Mouse (Mus musculus) common myeloid progenitor, adult 5-6 weeks (primary cell): ENCODE data around the gene Lhfpl4. TPM values are rescaled to one million over a fixed set of nuclear protein-coding genes. Genes with fewer than 3 reads are reported as not detected.
A peak's percentile ranks its signal among the peaks of the same experiment; 100 is the strongest.

Source experiments
- ATAC-seq: replicated peaks from 2 replicates; pipeline ENCODE4 v1.8.0; 2016; ENCODE audit warnings: low read depth, mild to moderate bottlenecking, moderate TSS enrichment, inconsistent platforms; ENCODE audit not compliant: poor library complexity, severe bottlenecking
- total RNA-seq: library from RNA; stranded (forward); fragments of 200-1000, 187-1606 nt; gene quantifications from 2 replicates; pipeline ENCODE4 v1.2.3, GENCODE M21; 2017

Gene Lhfpl4
- not detected in 2 replicates for total RNA-seq

DNA sequence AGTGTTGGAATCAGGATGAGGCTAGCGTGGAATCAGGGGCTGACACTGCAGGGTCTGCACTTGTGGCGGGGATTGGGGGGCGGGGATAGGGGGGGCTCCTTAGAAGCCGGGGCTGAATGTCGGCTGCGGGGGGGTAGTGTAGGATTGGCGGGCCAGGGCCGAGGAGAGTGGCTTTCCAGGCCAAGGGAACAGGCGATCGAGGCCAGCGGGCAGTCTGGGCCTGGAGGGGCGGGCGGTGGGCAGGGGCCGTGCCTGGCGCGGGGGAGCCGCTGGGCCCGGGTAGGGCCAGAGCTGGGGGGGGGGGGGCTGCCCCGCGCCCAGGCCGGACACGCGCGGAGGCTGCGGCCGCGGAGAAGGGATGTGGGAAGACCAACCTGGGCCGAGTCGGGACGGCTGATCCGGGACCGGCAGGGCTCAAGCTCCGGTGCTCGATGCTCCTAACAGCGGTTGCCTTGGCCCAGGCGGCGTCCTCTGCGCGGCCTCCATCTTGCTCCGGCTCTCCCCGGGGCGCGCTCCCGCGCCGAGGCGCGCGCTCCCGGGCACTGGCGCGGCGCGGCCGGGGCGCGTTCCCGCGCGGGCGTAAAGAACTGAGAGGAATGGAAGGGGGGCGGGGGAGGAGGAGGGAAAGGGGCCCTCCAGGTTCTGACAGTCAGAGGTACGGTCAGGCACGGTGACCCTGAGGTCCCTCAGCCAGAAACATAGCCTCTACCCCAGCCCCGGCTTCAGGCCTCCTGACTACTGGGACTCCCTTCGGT, at the start of gene Lhfpl4:
Gene Lhfpl4, minus strand, starts transcription at position 544 of the 755 bp plus-strand sequence.
- no peak for ATAC-seq

DNA sequence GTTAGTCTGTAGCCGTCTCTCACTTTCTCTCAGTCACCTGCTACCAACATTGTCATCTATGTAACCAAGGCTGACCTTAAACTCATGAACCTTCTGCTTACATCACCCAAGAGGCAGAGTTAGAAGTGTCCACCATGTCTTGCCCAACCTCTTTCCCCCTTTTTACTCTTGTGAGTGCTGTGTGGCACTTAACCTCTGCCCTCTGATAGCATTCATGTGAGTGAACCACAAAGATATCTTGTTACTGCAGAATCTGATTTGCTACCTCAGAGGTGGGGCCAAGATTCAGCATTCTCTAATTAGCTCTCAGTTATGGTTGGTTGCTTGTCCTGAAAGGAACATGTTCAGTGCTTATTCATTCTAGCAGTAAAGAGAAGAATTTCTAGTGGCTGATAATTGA, 47.6 kb upstream of the Lhfpl4 start:
- no peak for ATAC-seq

DNA sequence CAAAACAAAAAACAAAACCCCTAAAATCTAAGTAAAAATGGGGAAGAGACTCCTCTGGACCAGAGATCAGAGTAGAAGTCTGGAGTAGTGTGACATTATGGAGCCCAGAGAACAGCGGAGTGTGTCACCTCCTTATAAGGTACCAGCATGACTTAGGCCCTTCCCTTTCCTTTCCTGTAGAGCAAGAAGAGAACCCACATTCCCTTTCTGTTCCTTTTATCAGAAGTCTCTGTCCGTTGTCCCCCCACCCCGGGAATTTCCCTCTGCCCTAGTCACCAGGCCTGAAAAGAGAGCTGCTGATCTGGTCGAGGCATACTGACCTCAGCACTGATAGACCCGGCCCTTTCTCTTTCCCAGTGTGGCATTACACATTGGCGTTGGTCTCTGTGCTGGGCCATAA, 43.3 kb upstream of the Lhfpl4 start:
- peak; percentile 34 for ATAC-seq

DNA sequence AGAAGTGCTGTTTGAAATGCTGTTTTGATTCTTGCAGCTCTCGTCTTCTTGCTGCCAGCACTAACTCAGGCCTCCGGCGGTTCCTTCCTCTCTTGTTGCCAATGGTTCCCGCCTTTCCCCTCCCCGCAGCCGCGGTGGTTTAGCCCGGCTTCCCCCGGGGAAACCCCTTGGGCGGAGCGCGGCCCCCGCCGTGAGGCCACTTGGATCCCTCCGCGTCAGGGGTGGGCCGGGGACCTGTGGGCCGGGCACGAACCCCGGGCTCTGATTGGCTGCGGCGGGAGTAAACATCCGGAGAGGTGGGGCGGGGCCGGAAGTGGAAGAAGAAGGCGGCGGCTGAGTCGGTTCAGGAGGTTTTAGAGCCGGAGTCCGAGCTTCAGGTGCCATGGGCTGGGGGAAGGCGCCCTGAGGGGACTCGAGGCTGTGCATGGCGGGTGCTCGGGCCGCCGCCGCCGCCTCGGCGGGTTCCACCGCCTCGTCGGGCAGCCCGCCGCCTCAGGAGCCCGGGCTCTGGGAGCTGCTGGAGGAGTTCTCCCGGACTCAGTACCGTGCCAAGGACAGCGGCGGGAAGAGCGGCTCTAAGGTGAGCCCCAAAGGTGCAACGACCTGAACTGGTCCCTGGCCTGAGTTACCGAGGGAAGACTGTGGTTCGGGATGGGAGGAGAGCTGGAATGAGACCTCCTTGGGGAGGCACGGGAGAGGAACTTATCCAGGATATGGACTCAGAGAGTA, 42.5 kb upstream of the Lhfpl4 start, which contains the start of gene Mtmr14:
Gene Mtmr14, plus strand, starts transcription at position 302 of the 729 bp plus-strand sequence.
- ATAC-seq = peak; percentile 98

DNA sequence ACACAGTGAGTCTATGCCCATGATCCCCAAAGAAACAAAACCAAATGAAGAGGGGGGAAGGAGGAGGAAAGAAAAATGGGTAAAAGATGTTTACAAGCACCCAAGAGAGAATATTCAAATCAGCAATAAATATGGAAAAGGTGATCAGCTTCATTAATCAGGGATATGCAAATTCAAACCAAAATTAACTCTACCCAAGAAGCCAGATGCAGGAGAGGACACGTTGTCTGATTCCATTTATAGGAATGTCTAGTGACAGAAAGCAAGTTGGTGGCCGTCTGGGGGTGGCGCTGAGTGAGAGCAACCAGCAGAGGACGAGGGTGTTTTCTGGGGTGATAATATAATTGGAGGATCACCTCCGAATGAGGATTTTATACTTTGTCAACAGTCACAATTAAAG, 40.0 kb upstream of the Lhfpl4 start:
- ATAC-seq = no peak

DNA sequence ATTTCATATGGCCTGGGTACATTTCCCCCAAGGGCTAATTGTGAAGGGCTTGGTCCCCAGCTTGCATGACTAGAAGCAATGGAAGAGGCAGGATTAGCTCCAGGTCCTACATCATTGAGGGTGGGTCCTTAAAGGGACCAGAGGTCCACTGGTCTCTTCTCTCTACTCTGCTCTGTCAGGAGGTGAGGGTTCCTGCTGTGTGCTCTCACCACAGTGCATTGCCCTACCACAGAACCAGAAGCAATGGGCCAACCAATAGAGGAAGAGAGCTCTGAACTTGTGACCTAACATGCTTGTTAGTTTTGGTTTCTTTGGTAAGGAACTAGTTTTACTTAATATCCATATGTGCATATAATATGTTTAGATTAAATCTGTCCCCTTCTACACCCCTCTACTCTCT, 31.5 kb upstream of the Lhfpl4 start:
- ATAC-seq = peak; percentile 55; the same call in 1 of the 2 replicates

DNA sequence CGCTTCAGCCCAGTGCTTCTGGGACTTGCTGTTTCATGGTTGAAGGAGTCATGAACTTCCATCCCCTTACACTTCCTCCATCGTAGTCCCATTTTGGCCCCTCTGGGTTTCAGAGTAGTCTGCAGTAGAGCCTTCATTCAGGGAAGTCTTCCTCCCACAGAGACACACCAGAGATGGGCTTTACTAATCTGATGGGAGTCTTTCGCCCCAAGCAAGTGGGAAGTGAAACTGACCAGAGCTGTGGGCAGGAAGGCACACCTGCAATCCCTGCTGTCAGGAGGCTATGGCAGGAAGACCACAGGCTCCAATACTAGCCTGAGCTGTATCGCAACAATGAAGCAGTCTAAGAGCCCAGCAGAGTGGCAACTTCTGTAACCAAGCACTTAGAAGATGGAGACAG, 30.6 kb upstream of the Lhfpl4 start:
- ATAC-seq = peak; percentile 81

DNA sequence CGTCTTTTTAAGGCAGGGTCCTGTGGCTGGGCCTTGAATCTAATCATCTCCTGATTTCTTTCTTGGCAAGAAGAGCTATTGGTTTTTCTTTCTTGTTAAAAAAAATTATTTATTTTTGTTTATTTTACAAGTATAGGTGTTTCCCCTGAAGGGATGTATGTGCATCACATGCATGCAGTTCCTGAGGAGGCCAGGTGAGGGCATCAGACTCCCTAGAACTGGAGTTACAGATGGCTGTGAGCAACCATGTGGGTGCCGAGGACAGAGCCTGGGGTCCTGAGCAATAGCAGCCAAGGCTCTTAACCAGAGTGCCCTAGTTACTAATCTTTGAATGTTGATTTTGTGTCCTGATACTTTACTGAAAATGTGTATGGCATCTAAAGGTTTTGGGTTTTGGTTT, 21.1 kb upstream of the Lhfpl4 start:
- no peak for ATAC-seq

DNA sequence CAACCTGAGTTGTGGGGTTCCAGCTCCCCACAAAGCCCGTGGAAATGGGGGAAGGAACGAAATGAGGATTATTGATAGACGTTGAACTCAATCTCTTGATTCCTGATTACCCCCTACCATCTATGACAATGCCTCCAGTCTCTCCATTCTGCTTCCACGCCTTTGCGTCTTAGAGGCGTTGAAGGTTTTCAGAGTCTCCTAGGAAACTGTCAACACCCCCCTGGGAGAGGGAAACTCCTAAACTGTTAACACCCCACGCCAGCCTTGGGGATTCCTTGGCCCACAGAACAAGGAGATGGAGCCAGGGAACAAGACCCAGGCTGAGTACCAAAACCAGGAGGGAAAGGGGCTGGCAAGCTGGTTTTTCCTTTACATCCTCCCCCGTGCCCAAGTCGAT, 410 bp upstream of the Lhfpl4 start:
- no peak for ATAC-seq

DNA sequence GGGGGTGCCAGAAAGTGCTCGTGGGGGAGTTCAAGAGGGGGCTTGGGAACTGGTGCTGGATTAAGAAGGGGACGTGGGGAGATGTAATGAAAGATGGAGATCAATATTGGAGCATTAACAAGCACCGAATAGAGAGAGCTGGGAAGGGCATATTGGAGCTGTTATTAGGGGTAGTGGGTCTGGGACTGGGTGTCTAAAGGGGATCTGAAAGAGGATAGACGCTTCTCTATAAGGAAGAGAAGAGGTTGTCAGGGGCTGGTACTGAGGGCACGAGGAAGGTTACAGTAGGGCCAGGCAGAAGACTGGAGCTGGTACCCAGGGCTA, 705 bp downstream of the Lhfpl4 start:
- ATAC-seq = 0 out of 2 replicates have a peak, but pooled peaks have one; percentile 13

DNA sequence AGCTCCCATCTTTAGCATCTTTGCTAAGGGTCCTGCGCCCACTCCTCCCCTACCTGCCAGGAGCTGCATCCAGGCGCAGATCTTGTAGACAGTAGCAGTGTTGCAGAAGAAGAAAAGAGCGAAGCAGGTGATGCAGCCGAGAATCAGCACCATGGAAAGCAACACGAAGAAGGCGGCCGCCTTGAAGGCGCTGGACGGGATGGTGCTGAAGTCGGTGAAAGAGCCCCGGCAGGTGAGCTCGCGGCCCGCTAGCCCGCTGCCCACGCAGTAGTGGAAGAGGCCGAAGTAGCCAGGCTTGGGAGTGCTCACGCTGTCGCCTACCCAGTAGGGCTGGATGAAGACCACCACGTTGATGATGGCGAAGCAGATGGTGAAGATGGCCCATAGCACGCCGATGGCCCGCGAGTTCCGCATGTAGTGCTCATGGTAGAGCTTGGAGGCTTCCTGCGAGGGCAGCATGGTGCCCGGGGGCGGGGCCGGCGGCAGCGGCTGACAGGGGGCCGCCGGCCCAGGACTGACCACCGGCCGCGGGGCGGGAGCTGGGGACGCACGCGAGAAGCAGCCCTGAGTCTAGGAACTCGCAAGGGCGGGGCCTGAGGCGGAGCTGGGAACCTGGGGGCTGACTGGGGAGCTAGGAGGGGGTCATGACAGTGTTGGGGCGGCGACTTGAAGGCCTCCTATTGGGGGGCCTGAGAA, 1.3 kb downstream of the Lhfpl4 start:
- peak; percentile 76 for ATAC-seq

DNA sequence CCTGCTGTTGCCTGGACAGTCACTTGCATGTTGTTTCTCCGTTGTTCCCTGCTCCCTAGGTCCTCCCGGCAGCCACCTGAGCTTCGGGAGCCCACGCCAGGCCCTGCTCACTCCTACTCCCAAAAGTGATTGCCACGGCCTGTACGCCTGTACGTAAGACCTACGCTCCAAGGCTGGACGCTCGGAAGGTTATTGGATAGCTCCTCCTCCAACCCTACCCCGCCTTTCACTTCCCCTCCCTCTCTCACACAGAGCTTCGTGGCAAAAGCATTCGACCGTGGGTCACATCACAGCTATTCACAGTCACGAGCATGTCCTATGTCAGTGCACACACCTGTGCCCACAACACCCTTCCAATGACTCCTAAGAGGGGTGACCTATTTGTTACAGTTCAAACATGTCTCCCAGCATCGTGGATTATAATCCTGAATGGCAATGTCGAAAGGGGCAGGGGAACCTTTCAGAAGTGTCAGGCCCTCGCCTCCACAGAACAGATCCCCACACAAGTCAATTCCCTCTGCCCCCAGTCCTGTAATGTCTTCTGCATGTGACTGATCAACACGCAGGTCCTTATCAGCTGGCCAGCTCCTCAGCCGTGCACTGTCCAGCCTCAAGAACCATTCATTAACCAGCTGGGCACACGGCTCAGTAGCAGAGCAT, 10.2 kb downstream of the Lhfpl4 start:
- ATAC-seq = no peak

DNA sequence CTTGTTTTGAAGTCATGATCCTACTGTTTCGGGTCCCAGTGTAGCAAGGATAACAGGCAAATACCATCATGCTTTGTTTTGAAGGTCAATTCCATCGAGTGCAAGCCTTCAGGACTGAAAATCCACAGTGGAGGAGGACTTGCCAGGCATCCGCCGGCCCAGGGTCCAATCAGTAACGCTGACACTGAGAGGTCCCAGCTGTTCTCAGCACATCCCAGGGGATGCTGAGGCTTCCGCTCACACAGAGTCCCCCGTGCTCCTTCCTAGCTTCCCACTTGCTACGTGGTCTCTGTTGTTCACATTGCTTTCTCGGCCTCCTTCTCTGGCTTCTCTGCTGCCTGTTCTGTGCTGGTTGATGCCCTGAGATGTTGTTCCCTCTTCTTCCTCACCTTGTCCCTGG, 11.0 kb downstream of the Lhfpl4 start:
- no peak for ATAC-seq

DNA sequence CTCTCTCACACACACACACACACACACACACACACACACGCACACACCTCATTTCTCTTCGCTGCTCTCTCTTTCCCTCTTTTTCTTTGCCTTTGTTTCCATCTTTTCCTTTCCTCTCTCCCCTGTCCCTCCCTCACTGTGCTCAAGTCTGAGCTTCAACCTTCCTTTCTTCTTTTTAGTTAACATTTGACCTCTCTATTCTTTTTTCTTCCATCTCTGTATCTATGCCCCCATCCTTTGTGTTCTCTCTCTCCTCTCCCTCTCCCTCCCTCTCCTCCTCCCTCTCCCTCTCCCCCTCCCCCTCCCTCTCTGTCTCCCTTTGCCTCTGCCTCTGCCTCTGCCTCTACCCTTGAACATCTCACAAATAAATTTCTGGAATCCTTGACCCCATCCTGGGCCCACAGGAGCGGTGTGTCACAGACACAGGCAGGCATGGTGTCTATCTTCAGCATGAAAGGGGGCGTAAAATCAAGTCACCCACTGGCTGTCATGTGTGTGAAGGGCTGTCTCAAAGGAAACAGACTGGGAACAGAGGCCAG, 15.9 kb downstream of the Lhfpl4 start:
- no peak for ATAC-seq

DNA sequence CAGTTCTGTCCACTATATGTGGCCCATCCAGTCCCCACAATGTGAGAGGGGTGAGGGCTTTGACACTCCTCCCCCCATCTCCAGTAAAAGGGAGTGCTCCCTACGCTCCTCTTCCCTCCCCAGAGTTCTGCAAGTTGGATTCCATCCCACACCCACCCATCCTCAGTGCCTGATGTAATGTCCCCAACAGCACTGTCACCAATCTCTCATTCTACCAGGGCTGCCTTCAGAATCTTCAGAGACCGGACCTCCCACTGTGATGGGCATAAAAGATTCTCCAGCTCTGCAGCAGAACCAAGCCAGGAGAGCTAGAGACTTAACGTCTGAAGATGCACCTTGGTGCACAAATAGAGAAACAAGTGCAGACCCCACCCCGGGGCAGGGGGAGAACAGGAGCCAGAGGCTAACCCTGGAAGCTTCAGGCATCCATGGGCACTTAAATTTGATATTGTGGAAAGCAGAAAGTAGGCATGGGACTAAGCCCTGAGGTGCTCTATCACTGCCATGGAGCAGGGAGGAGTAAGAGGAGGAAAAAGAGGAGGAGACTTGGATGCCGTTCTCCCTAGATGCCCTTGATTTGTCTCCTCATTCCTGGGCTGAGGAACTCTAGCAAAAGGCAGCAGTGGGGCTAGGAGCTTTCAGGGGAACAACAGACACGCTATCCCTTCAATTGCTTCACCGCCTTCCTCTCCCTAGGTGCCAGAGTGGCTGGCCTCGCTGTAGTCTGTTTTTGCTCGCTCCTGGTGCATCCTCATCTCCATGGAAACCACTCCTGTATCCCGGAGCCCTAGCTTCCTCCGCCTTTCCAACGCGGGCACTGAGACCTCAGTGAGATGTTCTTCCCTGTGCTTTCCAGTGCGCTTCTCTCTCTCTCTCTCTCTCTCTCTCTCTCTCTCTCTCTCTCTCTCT, 16.6 kb downstream of the Lhfpl4 start:
- no peak for ATAC-seq

DNA sequence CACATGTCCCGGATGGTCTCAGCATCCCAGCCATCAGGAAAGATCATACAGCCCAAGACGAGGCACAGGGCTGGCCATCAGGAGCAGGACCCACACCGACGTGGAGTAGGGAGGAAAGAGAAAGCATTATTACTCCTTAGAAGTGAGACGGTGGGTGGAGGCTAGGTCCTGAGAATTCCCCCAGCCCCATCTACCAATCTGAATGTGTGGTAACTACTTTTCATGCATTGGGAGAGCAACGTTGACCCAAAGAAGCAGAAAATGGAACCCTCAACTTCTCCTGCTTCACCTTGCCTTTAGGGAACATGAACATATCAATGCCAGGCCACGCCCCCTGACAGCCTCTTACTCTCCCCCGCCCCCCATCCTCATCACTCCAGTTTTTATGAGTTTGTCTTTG, 18.6 kb downstream of the Lhfpl4 start:
- no peak for ATAC-seq

DNA sequence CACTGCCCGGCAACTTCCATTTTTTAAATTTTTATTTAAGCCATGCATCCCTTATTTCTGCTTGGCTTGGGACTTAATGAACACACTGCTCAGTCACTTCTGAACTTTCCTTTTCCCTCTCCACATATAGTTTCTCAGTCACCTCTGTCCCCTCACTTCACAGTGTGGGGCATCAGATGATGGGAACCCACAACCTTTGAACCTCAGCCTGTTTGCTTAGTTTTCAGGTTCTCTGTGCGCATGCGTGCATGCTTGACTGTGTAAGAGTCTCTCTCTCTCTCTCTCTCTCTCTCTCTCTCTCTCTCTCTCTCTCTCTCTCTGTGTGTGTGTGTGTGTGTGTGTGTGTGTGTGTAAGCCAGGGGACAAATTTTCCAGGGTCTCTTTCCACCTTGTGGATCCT, 19.7 kb downstream of the Lhfpl4 start:
- ATAC-seq = no peak

DNA sequence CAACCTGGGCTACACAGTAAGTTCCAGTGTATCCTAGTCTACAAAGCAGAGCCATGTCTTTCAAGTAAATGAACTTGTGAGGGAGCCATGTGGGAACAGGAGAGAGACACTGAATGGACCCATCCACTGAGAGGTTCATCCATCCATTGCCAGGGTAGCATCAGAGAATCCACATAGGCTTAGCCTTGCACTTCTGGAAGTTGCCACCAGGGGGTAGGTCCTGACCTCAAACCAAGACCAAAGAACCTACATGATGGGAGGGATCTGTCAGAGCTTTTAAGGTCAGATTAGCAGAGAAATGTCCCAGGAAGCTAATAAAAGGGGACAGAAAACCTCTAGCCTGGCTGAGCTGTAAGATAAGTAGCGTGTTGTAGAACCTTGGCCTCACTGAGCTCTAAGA, 22.6 kb downstream of the Lhfpl4 start:
- ATAC-seq = peak; percentile 90

DNA sequence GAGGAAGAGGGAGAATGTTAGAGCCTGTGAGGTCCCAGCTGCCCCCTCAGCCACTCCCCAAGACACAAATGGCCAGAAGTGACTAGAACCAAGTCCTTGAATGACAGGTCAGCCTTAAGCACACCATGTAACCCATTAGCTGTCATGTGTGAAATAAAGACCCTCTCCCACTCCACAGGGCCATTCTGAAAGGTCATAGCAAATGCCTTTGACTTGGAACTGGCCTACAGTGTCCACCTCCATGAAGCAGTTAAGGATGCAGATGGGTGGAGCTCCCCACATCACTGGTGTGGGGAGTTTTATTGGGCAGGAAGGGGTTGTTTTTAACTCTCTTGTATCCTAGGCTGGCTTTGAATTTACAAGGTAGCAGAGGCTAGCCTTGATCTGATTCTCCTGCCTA, 23.2 kb downstream of the Lhfpl4 start:
- ATAC-seq = no peak
